Mouse (Mus musculus): Measurements from ENCODE around the gene Arl5b. TPM values are rescaled to one million over a fixed set of nuclear protein-coding genes. Genes with fewer than 3 reads are reported as not detected.

The Arl5b gene
- polyA plus RNA-seq, 1 experiment from 2014 or later, result 36.1 TPM

Other genes starting within 250 kb of the Arl5b start
- 16.5 and 18.3 TPM in 2 replicates for gene Nsun6, start 5.7 kb downstream of the Arl5b start, polyA plus RNA-seq (2015; fragmentation: Nextera tagmentation; extraction: Ambion mirVana)

Measured in midbrain, embryonic 15.5 days (tissue).